Mouse (Mus musculus) kidney, adult 18-20 months (tissue): ENCODE measurements around the gene Baiap2l1.
A peak's percentile ranks its signal among the peaks of the same experiment; 100 is the strongest.
"Not testable (repeated sequence)": the region's sequence is repeated elsewhere in the genome, so short reads cannot be mapped to it uniquely, and the experiment has no call there.

Experiments used
- DNase-seq: peaks from one replicate; pipeline ENCODE4 v3.0.0; 2021

Gene Baiap2l1

DNA sequence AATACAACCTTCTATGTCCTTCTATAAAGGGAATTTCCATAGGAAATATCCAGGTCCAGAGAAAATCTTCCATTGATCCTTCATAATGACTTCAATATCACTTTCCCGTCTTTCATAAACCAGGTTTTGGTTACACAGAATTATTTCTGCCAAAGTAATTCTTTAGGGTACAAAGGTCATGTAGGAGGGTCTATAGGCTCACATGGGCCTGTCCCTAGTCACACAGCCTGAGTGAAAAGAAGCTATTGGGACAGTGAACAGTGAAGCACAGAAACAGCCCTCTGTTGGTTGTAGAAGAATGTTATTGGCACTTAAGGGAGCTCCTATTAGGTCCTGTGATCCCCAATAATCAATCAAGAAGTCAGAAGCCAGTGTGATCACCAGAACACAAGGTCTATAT is 16.8 kb downstream of the Baiap2l1 start:
- no peak for DNase-seq

DNA sequence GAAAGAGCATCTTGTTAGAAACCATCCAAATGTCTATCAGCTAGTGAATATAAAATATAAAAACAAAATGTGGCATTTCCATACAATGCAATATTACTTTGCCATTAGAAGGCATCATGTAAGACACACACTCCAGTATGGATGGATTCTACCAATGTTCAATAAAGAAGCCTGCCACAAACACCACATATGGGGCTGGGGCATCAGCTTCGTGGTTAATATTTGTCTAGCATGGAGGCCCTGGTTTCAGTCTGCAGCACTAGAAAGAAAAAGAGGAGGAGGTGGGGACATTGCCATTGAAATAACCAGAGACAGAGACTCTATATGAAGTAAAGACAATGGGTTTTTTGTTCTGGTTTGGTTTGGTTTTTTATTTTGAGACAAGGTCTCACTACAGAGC is 19.1 kb downstream of the Baiap2l1 start:
- DNase-seq: no peak

DNA sequence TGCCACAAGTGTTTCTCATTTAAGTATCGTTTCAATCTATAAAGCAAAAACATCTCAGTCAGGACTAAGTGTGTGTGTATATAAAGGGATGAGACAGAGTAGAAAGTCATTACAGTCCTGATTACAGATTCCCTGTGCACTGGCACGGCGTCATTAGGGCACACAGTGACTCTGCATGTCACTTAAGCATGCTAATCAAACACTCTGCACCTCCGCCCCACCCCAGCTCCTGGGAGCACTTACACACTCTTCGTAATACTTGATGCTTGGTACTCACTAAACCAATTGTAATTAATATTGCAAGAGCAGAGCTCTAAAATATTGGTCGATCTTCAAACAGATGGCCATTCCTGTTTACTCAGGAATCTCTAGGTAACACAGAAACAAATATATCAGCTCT is 22.6 kb downstream of the Baiap2l1 start:
- DNase-seq: not testable (repeated sequence)

DNA sequence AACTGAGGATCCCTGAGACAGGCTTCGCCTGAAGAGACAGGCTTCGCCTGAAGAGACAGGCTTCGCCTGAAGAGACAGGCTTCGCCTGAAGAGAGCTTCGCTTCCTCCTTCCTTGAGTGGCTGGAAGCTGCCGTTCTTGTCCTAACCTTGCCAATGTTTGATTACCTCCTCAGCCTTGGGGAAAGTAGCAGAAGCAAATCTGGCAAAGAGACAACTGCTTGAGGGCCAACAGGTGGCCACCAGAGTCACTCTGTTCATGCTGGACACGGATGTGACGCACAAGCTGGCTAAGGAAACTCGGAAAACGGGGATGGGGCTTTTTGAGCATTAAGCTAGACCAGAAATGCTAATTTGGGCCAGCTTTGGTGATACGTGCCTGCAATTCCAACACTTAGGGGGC is 23.9 kb downstream of the Baiap2l1 start:
- DNase-seq: no peak

DNA sequence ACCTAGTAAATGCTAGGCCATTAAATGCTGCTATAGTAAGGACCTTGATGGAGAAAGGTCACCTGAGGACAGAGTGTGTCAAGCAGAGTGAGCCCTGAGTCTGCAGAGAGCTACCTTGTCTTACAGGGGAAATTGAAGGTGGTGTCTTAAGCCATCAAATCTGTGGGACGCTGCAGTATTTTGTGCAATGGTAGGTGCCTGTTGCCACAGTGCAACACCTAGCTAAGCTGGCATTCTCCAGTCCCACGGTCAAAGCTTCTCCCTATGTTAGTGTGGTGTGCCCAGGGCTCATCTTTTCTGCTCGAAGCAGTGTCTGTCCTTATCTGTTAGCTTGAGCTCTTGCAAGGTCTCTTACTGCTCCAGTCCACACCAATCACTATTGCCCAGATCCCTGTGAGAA is 35.2 kb downstream of the Baiap2l1 start:
- no peak for DNase-seq

DNA sequence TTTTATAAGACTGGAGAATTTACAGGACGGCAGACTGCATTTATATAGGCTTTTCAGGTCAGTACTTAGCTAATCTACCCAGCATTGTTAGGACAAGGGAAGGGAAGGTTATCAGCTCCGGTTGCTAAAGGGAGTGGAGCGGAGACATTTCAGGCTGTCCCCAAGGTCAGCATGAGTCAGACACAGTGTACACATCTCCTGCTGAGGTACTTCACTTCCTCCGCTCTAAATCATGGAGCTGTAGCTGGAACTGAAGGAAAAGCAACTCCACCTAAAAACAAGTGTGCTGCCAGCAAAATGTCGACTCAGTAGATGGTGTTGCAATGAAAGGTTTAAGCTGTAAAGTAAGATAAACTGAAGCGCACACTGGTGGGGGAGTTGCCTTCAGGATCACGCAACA is 36.2 kb downstream of the Baiap2l1 start:
- DNase-seq: no peak

DNA sequence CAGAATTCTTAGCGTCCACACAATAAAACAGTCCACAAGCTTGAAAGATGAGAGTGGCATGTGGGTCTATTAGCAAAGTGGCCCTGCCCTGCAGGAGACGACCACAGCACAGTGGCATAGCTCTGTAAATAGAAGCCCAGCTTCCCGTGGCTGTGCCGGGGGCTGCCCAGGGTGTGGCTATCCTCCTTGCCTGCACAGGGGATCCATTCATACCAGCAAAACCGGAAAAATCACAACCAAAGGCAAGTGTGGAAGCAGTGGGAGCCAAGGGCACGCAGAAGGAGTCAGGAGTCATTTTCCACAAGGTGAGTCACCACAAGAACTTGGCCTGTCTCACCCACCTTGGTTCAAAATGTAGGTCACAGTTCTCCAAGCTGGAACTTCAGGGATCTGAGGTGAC is 39.6 kb downstream of the Baiap2l1 start:
- no peak for DNase-seq

DNA sequence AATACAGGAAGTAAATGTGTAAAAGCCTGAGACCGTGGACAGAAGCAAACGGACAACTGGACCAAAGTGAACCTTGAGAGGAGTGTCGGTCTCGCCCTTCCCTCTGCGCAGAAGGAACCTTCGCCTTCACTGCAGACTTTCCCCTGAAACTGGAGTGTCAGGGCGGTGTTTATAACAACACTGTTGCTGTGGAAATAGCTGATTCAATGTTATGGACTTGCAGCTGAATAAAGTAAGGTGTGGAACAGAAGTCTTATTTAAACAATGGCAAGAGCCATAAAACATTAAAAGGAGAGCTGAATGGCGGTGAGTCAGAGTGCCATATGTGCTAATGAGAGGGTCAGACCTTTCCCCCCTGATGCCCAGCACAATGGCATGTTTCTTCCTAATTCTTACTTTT is 40.5 kb downstream of the Baiap2l1 start:
- no peak for DNase-seq

DNA sequence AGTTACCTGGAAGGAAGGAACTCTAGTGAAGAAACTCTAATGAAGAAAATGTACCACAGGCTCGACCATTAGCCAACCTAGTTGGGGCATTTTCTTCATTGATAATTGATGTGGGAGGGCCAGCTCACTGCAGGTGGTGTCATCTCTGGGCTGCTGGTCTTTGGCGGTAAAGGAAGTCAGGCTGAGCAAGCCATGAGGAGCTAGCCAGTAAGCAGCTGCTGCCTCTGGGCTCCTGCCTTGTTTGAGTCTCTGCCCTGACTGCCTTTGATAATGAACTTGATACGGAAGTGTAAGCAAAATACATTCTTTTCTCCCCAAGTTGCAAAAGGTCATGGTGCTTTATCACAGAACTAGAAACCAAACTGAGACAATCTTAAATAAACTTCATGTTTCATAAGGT is 41.5 kb downstream of the Baiap2l1 start:
- DNase-seq: no peak

DNA sequence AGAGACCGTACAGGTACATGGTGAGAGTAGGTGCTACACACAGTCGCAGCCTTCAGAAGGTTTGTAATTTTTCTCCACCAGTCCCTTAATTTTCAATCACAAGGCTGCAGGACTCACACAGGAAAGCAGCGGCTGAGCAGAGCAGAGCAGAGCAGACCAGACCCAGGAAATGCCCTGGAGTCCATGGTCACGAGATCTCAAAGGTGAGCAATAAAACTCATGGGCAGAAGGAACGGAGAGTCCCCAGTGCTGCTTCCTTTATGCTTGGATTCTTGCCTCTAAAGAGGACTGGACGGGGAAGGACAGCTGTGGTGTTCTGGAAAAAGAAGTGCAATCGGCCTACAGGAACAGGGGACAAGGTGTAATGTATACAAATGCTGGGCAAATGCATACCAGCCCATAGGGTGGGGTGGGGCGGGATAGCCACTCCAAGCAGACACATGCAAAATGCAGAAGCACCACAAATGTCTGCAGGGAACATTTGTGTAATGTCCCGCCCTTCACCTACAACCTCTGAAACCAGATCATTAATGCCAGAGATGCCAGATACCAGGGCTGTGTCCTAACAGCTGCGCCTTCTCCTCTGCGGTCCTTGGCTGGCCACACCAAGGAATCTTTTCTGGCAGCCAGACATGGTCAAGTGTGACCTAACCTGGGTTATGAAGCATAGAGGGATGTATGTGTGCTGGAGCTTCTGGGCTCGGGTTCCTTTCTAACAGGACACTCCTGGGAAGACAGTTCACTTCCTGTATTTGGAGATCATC is 43.0 kb downstream of the Baiap2l1 start:
- peak; percentile 19 for DNase-seq

DNA sequence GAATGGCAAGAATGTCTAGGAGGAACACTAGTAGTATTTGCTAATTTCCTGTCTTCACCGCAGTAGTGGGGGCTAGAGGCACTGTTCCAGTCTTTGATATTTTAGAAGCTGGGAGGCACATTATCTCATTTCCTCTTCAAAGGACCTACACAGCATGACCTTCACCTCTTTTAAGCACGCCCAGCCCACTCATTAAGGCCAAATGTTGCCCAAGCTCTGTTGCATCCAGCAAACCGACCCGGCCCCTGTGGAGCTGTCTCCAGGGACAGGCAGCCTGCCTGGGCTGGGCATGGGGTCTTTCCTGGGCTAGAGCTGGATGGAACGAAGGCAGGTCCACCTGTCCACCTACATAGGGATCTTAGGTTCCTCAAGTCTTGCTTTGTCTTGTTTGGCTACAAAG is 44.6 kb downstream of the Baiap2l1 start:
- no peak for DNase-seq

DNA sequence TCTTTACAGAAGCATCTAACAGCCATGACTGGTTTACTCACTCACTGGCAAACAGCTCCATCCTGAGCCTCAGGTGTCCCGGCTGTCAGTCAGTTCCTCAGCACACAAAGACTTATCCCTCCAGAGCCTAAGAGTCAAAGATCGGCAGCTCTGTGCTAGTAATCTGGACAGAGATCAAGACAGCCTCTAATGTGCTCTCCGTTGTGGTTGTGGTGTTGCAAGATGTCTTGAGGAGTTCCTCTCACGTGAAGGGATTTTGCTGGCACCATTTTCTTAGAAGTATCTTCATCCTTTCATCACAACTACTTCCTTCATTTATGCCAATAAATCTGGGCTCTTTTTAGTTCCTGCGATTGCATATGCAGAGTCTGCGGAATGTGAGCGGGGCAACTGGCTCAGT is 45.7 kb downstream of the Baiap2l1 start:
- no peak for DNase-seq

DNA sequence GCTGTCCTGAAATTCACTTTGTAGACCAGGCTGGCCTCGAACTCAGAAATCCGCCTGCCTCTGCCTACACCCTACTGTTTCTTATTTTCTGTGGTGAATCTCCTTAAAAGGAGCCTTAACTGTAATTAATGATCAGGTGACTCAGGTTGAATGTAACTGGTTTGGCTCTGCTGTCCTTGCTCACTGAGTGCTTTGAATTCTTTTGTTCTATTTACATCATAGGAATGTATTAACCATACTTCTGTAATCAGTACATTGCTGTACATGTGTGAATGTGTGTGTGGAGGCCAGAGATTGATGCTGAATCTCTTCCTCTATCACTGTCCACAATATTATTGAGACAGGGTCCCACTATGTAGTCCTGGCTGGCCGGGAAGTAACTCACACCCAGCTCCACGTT is 49.0 kb downstream of the Baiap2l1 start:
- DNase-seq: no peak

DNA sequence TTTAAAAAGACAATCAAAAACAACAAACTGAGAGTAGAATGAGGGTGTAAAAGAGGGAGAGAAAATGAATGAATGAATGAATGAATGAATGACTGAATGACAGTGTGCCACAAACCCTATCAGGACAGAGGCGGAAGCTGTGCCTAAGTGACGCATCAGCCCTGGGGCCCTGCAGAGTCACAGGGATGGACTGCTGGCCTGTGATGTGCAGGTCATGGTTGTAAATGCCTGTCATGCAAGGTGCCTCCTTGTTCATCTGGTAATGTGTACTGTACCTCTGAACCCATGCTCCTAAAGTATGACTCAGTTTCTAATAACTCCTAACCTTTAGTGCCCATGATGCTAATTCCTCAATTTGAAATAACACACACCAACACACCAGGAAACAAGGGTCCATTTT is 54.8 kb downstream of the Baiap2l1 start:
- no peak for DNase-seq

DNA sequence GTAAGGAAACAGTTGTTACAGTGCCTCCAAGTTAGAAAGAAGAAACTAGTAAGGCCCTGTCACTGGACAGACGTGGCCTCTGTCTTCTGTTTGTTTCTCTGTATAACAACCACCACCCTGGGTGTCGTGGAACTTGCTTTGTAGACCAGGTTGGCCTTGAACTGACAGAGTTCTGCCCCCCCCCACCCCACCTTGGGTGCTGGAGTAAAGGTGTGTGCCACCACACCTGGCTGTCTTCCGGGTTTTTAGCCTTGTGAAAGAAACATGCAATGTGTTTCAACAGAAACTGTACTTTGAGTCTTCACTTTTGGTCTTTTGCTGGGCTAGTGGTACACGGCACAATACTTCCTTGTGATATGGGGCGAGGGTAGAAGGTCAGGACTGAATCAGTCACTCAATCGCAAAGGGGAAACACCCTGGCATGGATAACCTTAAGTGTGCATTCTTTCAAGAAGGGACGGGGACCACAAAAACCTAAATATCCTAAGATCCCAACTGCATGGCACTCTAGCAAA is 61.8 kb downstream of the Baiap2l1 start:
- no peak for DNase-seq

DNA sequence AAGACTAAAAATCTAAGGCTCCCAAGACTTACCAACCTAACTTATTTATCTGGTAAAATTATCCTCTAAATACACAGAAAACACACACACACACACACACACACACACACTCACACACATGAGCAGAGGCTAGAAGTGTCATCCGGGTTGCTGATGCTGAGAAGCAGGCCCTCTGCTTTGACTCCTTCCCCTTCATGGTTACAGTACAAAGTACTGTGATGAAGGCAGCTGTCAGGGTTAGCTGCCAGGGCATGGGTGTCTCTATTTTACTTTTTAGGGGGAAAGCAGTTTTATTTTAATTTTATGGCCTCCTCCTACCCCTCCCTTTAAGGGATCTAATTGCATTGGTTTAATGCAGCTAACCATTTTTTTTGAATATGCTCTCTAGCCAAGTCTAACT is 62.6 kb downstream of the Baiap2l1 start:
- no peak for DNase-seq

DNA sequence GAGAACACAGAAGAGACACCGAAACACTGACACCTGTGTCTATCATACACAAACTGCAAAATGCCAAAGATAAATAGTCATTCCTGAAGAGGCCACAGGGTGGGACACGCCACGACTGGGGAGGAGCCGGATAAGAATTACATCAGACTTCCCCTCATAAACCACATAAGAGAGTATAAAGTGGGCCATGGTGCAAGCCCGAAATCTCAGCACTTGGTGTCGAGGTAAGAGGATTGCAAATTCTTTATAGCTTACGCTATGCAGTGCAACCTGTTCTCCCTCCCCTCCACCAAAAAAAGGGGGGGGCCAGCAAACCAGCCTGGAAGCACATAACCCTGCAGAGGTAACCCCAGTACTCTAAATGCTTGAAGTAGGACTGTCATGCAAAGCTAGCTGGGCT is 63.0 kb downstream of the Baiap2l1 start:
- DNase-seq: no peak

DNA sequence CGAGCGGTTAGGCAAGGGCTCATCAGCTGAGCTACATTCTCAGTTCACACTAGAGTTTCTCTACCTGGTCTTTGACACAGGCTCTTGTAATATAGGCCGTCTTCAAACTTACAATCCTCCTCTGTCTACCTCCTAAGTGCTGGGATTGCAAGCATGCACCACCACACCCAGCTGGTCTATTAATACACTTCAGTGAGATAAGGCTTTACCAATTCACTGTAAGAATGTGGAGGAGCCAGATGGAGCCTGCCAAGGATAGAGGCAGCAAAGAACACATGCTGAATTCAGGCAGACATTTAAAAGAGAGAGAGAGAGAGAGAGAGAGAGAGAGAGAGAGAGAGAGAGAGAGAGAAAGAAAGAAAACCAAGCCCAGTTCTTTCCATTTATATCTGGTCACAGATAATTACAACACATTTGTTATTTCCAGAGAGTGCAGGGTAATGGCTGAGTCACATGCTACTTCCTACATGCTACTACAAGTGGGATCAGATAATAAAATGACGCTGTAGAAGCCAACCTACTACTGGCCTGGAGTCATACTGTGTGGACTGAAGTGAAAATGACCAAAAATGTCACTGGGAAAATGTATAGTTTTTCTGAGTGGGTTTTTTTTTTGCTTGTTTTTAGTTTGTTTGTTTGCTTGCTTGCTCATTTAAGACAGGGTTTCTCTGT is 68.0 kb downstream of the Baiap2l1 start:
- DNase-seq: no peak

DNA sequence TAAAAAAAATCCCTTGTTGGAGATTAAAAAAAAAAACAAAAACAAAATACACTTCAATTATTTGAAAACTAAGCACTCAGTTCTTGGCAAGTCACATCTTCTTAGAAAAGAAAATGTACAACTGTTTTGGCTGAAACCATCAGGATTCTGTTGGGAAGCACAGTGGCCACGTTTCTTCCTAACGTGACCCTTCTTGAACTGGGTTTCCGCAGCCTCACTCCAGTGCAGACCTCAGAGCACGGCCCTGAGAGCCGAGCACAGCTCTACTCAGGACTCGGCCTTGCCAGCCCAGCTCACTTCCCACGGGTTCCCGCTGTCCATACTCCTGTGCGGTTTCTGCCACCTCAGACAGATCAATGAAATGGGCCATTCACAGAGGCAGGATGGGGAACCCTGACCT is 69.5 kb downstream of the Baiap2l1 start:
- no peak for DNase-seq

DNA sequence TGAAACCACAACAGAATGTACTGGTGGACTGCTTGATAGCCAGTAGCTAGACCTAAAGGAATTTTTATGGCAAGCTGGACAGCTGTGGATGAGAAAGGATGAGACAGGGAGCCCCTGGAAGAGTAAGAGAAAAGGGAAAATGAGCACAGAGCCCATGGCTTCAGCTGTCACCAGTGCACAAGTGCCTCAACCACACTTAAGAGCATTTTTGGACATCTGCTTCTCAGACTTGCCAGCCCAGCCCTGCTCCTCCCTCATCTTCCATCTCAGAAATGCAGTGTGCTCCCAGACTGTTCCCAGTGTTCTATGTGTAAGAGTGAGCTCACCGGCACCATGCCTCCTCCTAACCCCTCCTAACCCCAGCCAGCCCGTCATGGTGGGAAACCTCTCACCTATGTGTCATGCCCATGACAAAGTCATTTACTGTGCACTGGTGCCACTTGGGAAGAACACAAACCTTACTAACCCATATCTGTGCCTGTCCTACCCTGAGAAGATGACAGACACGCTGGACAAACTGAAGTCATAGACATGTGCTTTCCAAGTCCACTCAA is 70.6 kb downstream of the Baiap2l1 start:
- no peak for DNase-seq

DNA sequence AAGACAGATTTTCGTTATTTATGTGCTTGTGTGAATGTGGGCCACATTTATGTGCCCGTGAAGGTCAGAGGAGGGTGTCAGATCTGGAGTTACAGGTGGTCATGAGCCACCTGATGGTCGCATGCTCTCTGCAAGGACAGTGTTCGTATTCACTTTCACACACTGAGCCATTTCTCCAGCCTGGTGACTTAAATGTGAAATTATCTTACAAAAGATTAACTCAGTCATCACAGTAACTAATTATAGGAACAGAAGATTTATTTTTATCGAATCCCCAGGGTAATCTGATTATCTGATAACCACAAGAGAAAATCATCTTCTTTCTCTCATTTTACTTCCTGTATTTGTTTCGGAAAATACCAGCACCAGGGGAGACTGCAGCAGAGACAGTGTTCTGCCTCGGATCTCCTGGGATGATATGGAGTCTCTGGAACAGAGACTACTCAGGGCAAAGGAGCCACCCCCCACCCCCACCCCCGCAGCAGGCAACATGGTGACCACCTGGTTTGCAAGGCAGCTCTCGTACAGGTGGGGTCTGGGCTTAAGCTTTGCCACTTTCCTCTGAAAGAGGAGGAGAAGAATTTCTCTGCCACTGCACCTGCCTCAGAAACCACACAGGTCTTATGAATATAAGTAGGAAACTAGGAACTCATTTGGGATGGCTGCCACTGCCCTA is 71.2 kb downstream of the Baiap2l1 start:
- no peak for DNase-seq

DNA sequence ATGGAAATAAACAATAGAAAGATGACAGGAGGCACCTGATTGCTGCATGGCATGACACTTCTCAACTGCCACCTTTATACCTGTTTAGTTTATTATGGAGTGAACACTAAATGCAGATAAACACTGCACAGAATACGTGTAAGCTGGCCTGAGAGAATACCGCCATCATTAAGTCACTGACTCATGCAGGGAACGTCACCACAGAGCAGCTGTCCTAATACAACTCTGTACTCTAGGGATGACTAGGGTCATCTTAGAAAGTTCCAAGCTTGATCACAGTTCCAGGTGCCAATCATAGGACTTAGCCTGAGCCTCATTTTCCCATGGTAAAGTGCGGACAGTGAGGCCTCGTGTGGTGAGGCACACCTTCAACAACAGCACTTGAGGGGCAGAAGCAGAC is 73.3 kb downstream of the Baiap2l1 start:
- no peak for DNase-seq

DNA sequence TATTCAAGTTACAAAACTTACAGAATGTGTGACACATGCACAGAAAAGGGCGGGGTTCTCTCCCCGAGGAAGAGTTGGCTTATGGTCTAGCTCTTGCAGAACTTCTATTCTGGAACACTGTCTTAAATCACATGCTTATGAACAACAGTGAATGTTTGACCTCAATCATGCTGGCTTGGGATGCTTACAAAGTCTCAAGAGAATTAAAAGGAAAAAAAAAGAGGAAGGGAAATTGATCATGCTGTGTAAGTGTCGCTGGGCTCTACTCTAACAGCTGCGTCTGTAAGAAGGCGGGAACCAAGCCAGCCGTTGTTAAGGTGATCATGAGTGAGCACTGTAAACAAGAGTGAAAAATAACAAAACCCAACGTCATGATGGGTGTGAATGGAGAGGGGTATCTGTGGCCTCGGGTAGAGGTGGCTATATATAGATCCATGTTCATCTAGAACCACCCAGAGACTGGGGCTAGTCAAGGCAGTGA is 74.3 kb downstream of the Baiap2l1 start:
- no peak for DNase-seq
